Mouse (Mus musculus): Measurements from ENCODE around the gene Apba2. TPM values are rescaled to one million over a fixed set of nuclear protein-coding genes. Genes with fewer than 3 reads are reported as not detected.
A peak's percentile ranks its signal among the peaks of the same experiment; 100 is the strongest.

Gene Apba2
- polyA plus RNA-seq, 1 experiment, result 188 TPM

DNA sequence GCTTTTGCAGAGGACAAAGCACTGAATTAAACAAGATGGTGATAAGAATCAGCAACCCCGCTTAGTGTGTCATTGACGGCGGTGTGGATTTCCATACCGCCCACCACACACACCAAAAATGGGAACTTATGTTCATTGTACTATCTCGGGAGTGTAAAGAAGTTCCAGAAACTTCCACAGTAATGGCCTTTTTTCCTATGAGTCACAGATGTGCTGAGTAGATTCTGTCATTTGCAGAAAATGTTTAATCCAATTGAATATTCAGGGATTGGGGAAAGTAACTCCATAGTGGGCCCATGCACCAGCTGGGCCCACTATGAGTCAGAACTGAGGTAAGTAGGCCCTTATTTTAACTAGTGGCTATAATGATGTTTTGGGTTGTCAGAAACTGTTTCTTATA lies 161.0 kb downstream of the Apba2 start:
- peaks cover 9% of the 10 kb centered on the region for H3K4me1 ChIP-seq (ENCODE audit: control insufficient read depth, insufficient read depth, low read length)
- TF ChIP-seq CTCF (IDR thresholded peaks at IDR 0.05; ENCODE audit: extremely low read depth, insufficient read depth, low read length), result no peak
- no peak for TF ChIP-seq POLR2A (IDR thresholded peaks at IDR 0.05; ENCODE audit: extremely low read depth, insufficient read depth, low read length)
- no peak overlapping the region for H3K4me3 ChIP-seq (ENCODE audit: insufficient read depth, low read length)
- H3K27ac ChIP-seq (ENCODE audit: insufficient read depth, low read length), result no peak overlapping the region

DNA sequence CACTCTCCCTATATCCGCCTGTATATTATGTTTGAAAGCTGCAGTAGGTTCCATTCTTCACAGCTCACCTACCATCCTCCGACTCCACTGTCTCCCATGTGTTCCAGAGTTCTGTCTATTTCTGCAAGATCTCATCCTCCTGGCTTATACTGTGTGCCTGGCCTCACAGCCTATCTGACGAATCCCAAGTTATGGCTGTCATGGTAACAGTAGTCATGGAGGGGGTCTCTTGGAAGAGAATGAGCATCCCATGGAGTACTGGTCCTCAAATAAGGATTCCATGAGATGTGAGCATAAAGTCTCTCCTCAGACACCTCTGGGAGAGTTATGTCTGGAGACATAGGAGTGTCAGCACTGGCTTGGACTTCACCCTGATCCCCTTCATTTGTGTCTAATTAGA lies 162.1 kb downstream of the Apba2 start:
- Histone ChIP-seq H3K4me1 (ENCODE audit: control insufficient read depth, insufficient read depth, low read length) (peaks cover 10% of the 10 kb centered on the region), H3K4me3 (ENCODE audit: insufficient read depth, low read length) (no peak overlapping the region), H3K27ac (ENCODE audit: insufficient read depth, low read length) (no peak overlapping the region)
- TF ChIP-seq POLR2A (IDR thresholded peaks at IDR 0.05; ENCODE audit: extremely low read depth, insufficient read depth, low read length) (no peak), CTCF (IDR thresholded peaks at IDR 0.05; ENCODE audit: extremely low read depth, insufficient read depth, low read length) (no peak)

- Histone ChIP-seq H3K27ac (ENCODE audit: insufficient read depth, low read length) (no peak overlapping the region), H3K4me1 (ENCODE audit: control insufficient read depth, insufficient read depth, low read length) (peaks cover 10% of the 10 kb centered on the region), H3K4me3 (ENCODE audit: insufficient read depth, low read length) (no peak overlapping the region)
- TF ChIP-seq CTCF (IDR thresholded peaks at IDR 0.05; ENCODE audit: extremely low read depth, insufficient read depth, low read length) (no peak), POLR2A (IDR thresholded peaks at IDR 0.05; ENCODE audit: extremely low read depth, insufficient read depth, low read length) (no peak)
These were observed 163.6 kb downstream of the Apba2 start for GRCm38 (mm10) chr7:64665120-64665519.

GRCm38 (mm10) chr7:64665716-64666298 lies 164.3 kb downstream of the Apba2 start:
- Histone ChIP-seq H3K27ac (ENCODE audit: insufficient read depth, low read length) (no peak overlapping the region), H3K4me1 (ENCODE audit: control insufficient read depth, insufficient read depth, low read length) (peaks cover 10% of the 10 kb centered on the region), H3K4me3 (ENCODE audit: insufficient read depth, low read length) (no peak overlapping the region)
- no peak for TF ChIP-seq CTCF (IDR thresholded peaks at IDR 0.05; ENCODE audit: extremely low read depth, insufficient read depth, low read length)
- TF ChIP-seq POLR2A (IDR thresholded peaks at IDR 0.05; ENCODE audit: extremely low read depth, insufficient read depth, low read length), result no peak

DNA sequence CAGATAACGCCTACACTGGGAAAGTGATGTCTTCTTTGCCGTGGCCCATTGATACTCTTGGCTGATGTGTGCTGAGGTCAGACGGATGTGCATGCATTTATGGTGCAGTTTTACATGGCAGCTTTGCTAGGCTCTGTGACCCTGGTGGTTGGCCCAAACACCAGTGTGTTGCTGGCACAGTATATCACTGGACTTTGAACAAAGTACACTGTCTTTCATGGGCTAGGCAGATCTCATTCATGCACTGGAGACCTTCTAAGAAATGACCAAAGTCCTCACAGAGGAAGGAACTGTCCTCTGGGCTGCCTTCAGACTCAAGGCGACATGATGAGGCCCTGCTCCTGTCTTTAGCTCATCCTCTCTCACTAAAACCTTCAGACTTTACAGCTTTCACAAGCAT lies 166.5 kb downstream of the Apba2 start:
- no peak for TF ChIP-seq CTCF (IDR thresholded peaks at IDR 0.05; ENCODE audit: extremely low read depth, insufficient read depth, low read length)
- no peak for TF ChIP-seq POLR2A (IDR thresholded peaks at IDR 0.05; ENCODE audit: extremely low read depth, insufficient read depth, low read length)
- H3K4me3 ChIP-seq (ENCODE audit: insufficient read depth, low read length), result no peak overlapping the region
- H3K27ac ChIP-seq (ENCODE audit: insufficient read depth, low read length), result no peak overlapping the region
- peaks cover 4% of the 10 kb centered on the region for H3K4me1 ChIP-seq (ENCODE audit: control insufficient read depth, insufficient read depth, low read length)

GRCm38 (mm10) chr7:64679771-64680479 lies 178.4 kb downstream of the Apba2 start:
- Histone ChIP-seq H3K27ac (ENCODE audit: insufficient read depth, low read length) (peak overlapping the region; percentile 65), H3K4me3 (ENCODE audit: insufficient read depth, low read length) (no peak overlapping the region), H3K4me1 (ENCODE audit: control insufficient read depth, insufficient read depth, low read length) (peaks cover 5% of the 10 kb centered on the region; the same call in 1 of the 2 replicates)
- TF ChIP-seq POLR2A (IDR thresholded peaks at IDR 0.05; ENCODE audit: extremely low read depth, insufficient read depth, low read length) (no peak), CTCF (IDR thresholded peaks at IDR 0.05; ENCODE audit: extremely low read depth, insufficient read depth, low read length) (no peak)

- TF ChIP-seq CTCF (IDR thresholded peaks at IDR 0.05; ENCODE audit: extremely low read depth, insufficient read depth, low read length), result no peak
- no peak for TF ChIP-seq POLR2A (IDR thresholded peaks at IDR 0.05; ENCODE audit: extremely low read depth, insufficient read depth, low read length)
These were observed 183.4 kb downstream of the Apba2 start for GRCm38 (mm10) chr7:64684893-64685292.

DNA sequence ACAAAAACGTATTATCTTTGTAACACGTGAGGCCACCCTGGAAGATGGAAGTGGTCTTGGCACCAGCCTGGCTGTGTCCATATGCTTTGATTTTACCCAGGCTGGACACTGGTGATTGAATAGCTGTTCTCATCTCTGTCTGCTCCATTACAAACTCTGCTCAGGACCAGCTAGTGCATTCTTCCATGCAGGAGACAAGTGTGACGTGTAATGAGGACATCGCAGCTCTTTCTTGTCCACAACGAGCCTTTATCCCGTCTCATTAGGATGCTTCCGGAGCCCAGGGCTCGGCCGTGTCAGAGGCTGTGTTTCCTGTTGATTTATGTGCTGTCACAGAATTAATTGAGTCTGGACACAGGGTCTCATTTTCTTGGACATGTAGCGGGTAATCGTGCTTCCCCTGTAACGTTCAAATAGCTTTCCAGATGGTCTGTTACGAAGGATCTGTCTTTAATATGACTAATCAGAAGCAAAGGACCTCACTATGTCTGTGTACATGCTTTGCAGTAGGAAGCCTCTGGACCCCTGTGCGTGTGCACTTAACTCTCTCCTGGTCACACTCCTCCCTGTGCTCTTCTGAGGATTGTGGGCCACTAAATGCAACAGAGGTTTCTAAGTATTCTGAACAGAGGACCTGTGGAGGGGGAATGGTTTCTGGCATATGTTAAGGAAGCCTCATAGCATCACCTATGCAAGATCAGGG lies 186.8 kb downstream of the Apba2 start:
- peaks cover 5% of the 10 kb centered on the region for H3K4me1 ChIP-seq (ENCODE audit: control insufficient read depth, insufficient read depth, low read length)
- no peak overlapping the region for H3K27ac ChIP-seq (ENCODE audit: insufficient read depth, low read length)
- TF ChIP-seq POLR2A (IDR thresholded peaks at IDR 0.05; ENCODE audit: extremely low read depth, insufficient read depth, low read length) (no peak), CTCF (IDR thresholded peaks at IDR 0.05; ENCODE audit: extremely low read depth, insufficient read depth, low read length) (no peak)
- H3K4me3 ChIP-seq (ENCODE audit: insufficient read depth, low read length), result no peak overlapping the region

More at GRCm38 (mm10) chr7:64684893-64685292, 183.4 kb downstream of the Apba2 start:
- Histone ChIP-seq H3K4me3 (ENCODE audit: insufficient read depth, low read length) (no peak overlapping the region), H3K4me1 (ENCODE audit: control insufficient read depth, insufficient read depth, low read length) (peaks cover 6% of the 10 kb centered on the region), H3K27ac (ENCODE audit: insufficient read depth, low read length) (no peak overlapping the region)

- Histone ChIP-seq H3K4me1 (ENCODE audit: control insufficient read depth, insufficient read depth, low read length) (peaks cover 9% of the 10 kb centered on the region), H3K4me3 (ENCODE audit: insufficient read depth, low read length) (no peak overlapping the region), H3K27ac (ENCODE audit: insufficient read depth, low read length) (no peak overlapping the region)
- TF ChIP-seq CTCF (IDR thresholded peaks at IDR 0.05; ENCODE audit: extremely low read depth, insufficient read depth, low read length) (no peak), POLR2A (IDR thresholded peaks at IDR 0.05; ENCODE audit: extremely low read depth, insufficient read depth, low read length) (no peak)
These were observed 190.3 kb downstream of the Apba2 start for GRCm38 (mm10) chr7:64691831-64692230.
